Mouse (Mus musculus) adrenal gland, adult 18-20 months (tissue): ENCODE results near the gene Rnf185. TPM values are rescaled to one million over a fixed set of nuclear protein-coding genes. Genes with fewer than 3 reads are reported as not detected.

Source experiments
- DNase-seq, 2 experiments: peaks; one replicate each; pipeline ENCODE4 v3.0.0; 2021 to 2022; ENCODE audit warnings: low spot score in 2 of 2
- long read RNA-seq, 2 experiments: library from polyadenylated mRNA; stranded (forward); transcript quantifications; one replicate each; pipeline ENCODE4 v2.0.0; 2021
- total RNA-seq, 2 experiments: library from RNA; stranded (reverse); gene quantifications; 1 replicate in 1 of 2; 2 replicates in 1 of 2; pipeline ENCODE4 v1.2.3; 2021

Gene Rnf185
- total RNA-seq, result 10 to 100 TPM; 31.9 to 35.3 TPM
- long read RNA-seq, experiment 1, transcript Rnf185-202 (7 exons, 2,787 nt), result major isoform, 25 of 34 reads
- long read RNA-seq, experiment 1, partial matches to known transcripts, result 0 of 34 reads
- long read RNA-seq, experiment 1, other reads (novel, unspliced or antisense), result 8 of 34 reads
- long read RNA-seq, experiment 2, transcript Rnf185-202 (7 exons, 2,787 nt), result major isoform, 27 of 50 reads
- long read RNA-seq, experiment 2, partial matches to known transcripts, result 3 of 50 reads
- long read RNA-seq, experiment 2, other reads (novel, unspliced or antisense), result 20 of 50 reads

DNA sequence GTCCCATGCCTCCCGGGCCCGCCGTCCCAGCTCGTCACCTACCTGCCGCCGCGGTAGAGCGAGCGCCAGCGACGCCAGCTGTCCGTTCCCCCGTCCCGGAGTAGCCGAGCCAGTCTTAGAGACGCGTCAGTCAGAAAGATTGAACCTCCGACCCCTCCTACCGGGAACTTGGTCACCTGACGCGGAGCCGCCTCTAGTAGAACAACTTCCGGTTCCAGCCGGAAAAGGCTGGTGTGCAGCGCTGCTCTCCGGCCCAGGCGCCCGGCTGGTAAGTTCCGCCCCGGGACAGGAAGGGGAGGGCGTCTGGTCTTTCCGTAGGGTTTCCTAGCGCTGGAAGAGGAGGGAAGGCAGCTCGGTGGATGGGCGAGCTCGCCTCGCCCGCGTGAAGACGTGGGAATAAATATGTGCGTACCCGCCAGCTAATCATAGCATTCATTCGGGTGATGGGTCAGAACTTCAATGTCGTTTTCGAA is at the start of gene Rnf185:
TSS of gene Rnf185 (minus strand) at position 197 of the 473 bp plus-strand sequence.
- DNase-seq, result peak; percentile 85

GRCm38 (mm10) chr11:3497296-3497695 is 45.1 kb upstream of the Rnf185 start:
- no peak for DNase-seq

DNA sequence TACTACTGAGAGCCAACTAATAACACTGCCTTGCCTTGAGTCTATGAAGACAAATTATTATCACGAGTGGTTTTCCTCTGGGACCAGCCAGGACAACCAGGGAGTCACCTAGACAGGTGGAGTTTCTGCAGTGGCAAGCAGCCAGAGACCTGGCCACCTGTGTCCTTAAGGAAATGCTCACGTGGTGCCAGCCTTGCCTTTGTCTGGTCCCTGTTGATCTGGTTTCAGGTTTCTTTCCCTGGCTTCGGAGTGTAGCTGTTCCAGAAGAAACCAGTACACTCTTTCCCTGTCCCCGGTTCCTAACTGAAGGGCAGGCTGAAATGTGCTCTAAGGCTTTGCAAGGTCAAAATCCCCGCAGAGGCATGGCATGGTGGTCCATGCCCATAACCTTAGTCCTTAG is 44.6 kb upstream of the Rnf185 start:
- no peak for DNase-seq

DNA sequence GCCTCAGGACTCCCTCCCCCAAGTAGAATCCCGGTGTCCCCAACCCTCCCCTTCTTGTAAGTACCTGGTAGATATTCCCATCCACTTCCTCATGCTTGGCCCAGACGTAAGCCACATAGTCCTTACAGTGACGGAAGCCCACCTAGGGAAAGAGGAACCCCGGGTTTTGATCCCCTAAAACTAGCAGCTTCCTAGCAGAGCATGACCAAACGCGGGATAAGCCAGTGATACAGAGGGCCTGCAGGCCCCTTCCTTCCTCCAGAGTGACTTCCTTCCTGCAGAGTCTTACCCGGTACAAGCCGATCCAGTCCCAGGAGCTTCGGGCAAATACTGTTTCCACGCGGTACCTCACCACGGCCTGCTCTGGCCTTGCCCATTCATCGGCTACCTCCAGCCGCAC is 43.3 kb upstream of the Rnf185 start:
- no peak for DNase-seq

DNA sequence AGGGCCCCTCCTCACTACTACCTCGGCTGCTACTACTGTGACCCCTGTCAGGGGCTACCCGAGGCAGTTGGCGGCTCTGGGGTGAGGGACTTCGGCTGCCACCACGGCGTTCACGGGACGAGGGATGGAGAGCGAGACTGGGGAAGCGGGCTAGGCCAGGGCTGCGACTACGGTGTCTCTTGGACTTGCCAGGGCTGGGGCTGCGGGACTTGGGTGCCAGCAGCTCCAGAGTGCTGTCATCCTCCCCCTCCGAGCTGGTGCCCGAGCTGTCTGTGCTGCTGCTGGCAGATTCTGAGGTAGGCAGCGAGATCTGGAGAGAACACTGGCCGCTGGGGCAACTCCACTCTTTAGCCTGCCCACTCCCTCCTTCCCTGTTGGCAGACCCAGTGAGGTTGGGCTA is 42.7 kb upstream of the Rnf185 start:
- no peak for DNase-seq

GRCm38 (mm10) chr11:3492748-3493147 is 40.6 kb upstream of the Rnf185 start:
- DNase-seq, result no peak

- no peak for DNase-seq
Observed at GRCm38 (mm10) chr11:3489036-3489435, 36.9 kb upstream of the Rnf185 start.

- DNase-seq, result no peak
Observed at GRCm38 (mm10) chr11:3487952-3488570, 35.9 kb upstream of the Rnf185 start, which contains the start of gene Pla2g3. Gene Pla2g3 (plus strand): TSS chr11:3488284.

DNA sequence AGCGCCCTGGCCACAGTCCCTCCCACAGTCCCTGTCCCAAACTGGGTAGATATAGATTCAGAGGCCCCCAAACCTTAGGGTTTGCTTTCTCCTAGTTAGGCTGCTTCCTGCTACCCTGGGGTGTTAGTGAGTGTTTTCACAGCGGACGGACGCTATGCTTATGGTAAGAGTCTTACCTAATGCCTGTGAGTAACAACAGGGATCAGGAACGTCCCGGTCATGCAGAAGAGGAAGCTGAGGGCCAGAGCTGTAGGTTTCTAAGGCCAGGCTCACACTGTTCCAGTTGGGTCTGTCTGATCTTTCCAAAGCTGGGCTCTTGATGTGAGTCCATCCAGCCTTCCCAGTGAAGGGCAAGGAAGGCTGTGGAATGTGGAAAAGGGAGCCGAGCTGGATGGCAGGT is 34.2 kb upstream of the Rnf185 start:
- DNase-seq, result no peak

- DNase-seq, result no peak
Observed at GRCm38 (mm10) chr11:3483980-3484642, 31.9 kb upstream of the Rnf185 start.

DNA sequence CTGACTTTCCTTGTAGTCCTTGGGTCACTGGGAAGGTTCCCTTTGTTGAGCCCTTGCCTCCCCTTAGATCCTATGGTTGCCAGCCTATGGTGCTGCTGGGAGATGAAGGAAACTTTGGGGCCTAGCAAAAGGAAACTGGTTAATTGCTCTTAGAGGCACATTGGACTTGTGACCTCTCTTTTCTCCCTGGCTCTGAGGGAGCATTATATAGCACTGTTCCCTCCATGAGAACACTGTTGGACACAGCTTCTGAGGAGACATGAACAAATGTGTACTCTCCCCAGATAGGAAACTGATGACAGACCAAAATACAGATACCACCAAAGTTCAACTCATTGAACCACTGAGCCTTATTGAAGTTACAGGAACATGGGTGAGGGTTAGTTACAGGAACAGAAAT is 23.3 kb upstream of the Rnf185 start:
- no peak for DNase-seq

DNA sequence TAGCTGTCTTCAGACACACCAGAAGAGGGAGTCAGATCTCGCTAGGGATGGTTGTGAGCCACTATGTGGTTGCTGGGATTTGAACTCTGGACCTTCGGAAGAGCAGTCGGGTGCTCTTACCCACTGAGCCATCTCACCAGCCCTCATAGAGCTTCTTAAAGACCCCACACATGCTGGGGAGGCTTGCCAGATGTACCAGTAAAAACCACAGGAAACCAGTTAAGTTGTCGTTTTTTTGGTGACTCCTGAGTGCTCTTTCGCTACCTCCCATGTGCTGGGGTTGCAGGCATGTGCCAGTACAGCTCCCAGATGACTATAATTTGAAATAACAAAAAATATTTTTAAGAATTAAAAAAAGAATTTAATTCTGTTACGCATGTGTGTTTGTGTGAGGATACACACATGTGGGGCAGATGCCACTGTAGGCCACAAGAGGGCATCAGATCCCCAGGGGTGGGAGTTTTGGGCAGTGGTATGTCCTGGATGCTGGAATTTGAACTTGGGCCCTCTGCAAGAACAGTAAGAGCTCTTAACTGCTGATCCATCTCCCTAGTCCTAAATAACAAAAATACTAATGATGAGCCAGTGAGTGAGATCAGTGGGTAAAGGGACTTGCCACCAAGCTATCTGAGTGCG is 22.4 kb upstream of the Rnf185 start:
- DNase-seq, result peak in 1 of 2 experiments; percentile 26

GRCm38 (mm10) chr11:3472484-3472883 is 20.3 kb upstream of the Rnf185 start:
- DNase-seq, result peak; percentile 84 to 89

DNA sequence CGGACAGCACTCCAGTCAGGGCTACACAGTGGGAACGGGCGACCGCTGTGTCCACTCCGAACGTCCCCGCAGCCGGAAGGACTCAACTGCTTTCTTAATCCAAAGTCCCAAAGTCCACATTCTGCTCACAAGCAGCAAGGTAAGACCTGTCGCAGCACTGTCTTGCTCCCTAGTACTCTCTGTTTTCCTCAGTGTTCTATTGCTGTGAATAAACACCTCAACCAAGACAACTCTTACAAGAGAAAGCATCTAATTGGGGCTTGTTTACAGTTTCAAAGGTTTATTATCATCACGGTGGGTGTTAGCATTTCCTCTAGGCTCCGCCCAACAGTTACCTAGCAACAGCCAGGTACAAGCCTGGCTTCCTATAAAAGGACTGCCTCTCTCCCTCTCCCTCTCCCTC is 19.3 kb upstream of the Rnf185 start:
- no peak for DNase-seq

- DNase-seq, result no peak
Observed at GRCm38 (mm10) chr11:3462846-3463245, 10.7 kb upstream of the Rnf185 start.

- DNase-seq, result no peak
Observed at GRCm38 (mm10) chr11:3459105-3459468, 6.9 kb upstream of the Rnf185 start.

GRCm38 (mm10) chr11:3458428-3459104 is 6.4 kb upstream of the Rnf185 start:
- DNase-seq, result no peak

- peak; percentile 53 to 71 for DNase-seq
Observed at GRCm38 (mm10) chr11:3456354-3456753, 4.2 kb upstream of the Rnf185 start.

GRCm38 (mm10) chr11:3454506-3454905 is 2.3 kb upstream of the Rnf185 start:
- no peak for DNase-seq

DNA sequence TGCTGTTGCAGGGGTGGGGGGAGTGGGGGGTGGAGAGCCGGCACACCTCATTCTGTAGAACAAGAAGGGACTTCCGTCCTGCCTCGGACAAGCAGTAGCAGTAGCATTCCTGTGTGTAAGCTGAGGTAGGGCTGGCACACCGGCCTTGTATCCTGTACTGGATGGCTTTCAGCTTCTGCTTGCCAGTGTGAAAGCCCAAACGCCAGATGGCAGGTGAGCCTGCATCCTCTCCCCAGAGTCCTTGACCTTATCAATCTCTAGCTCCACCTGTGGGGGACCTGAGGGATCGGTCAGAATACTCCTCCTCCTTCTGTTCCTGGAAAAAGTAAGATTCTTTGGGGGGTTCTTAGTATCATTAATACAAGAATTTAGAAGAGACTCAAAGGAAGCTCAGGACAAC is 1.3 kb upstream of the Rnf185 start:
- DNase-seq, result no peak

DNA sequence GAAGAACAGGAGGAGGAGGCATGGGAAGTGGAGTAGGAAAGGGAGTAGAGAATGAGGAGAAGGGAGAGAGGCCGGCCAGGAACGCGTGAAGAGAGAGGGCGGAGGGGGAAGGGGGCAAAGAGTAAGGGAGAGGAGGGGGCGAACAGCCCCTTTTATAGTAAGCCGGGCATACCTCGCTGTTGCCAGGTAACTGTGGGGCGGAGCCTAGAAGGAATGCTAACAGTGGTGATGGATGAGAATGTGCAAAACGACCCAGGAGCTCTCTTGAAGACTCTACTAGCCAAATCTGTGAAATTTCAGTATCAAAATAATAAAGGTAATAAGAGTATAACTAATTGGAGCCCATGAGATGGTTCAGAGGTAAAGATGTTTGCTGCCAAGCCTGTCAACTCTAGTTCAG is 606 bp upstream of the Rnf185 start:
- no peak for DNase-seq
